Mouse (Mus musculus): ENCODE data around the gene Nanos1.

The Nanos1 gene

DNA sequence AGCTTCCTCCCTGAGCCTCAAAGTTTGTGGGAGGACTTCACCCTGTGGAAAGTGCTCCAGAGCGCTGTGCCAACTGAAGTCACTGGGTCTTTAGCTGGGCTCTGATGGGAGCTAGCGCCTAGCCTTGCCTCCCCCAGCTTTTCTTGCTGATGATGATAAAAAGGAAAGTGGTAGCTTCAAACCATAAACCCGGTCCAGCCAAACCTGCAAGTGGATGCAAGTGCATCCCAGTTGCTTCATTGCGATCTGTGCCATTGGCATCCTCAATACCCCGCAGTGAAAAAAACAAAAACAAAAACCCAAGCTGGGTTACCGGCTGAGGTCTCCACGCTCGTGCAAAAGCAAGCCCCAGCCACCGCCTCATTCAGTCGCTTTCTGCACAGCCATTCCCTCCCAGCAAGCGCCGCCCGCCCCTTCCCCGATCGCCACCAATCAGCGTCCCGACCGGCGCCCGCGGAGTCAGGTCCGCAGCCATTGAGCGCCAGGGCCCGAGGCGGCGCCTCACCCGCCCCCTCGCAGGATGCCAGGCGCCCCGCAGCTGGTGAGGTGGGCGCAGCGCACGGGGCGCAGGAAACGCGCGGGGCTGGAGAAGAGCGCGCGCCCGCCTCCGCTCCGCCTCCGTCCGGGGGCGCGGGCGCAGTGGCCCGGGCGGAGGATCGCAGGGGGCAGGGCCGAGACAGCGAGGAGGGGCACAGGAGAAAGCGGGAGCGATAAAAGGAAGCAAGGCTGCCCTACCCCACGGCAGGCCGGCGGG is at the start of gene Nanos1:
Nanos1 (plus strand) TSS at position 550 of the 754 bp plus-strand sequence.
- peak; percentile 90 for DNase-seq (ENCODE audit: low spot score)

DNA sequence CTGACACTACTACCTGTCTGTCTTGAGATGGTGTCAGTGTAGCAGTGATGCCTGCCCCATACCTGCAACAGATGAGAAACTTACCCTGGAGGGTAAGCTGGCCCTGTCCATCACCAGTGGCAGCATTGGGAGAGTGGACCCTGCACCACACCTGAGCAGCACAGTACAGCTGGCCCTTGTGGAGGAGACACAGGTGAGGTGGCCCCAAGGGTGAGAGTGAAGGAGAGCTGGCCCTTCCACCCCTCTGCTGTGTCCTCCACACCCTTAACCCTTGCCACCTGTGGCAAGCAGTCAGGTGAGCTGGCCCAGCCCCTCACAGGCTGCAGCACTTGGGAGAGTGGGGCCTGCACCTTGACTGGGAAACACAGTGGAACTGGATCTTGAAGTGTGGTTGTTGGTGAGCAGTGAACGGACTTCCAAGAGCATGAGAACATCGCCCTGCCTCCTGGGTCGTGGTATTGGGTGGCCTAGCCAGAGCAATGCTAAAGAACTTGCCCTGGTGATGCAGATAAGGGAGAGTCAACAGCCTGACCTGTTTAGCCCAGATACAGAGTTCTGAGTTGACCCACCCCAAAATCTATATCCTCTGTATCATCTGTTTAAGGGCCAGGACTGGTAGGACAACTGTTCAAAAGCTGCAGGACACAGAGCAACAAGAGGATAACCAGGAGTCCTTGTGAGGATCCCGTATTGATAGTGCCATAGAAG is 46.4 kb upstream of the Nanos1 start:
- no peak for DNase-seq (ENCODE audit: low spot score)

DNA sequence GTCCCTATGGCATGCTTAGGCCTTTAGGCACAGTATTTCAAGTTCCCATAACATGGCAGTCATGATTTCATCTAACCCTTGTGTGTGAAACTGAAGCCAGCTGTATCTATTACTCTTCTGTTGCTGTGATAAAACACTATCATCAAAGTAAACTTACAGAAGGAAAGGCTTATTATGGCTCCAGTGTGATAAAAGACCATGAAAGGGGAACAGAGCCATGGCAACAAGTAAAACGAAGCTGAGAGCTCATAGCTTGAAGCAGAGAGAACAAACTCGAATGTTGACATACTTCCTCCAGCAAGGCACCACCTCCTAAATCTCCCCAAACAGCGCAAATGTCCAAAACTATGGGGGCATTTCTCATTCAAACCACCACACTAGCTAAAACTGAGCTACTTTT is 45.6 kb upstream of the Nanos1 start:
- DNase-seq (ENCODE audit: low spot score), result no peak

DNA sequence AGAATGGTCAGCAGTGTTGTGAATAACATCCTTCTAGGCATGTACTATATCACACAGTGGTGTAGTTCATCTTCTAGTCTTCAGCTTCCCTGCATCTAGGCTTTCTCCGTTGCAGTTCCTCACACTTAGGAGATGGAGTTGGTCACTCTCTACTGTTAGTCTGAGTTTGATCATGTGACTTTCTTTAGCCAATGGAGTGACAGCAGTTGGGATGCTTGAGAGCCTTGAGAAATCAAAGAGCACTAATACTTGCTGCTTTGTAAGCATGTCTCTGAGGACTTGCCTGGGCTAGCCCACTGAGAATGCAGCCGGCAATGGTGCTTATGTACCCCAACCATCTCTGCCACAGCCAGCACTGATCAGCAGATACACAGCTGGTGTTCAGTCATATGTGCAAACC is 43.2 kb upstream of the Nanos1 start:
- DNase-seq (ENCODE audit: low spot score), result no peak

DNA sequence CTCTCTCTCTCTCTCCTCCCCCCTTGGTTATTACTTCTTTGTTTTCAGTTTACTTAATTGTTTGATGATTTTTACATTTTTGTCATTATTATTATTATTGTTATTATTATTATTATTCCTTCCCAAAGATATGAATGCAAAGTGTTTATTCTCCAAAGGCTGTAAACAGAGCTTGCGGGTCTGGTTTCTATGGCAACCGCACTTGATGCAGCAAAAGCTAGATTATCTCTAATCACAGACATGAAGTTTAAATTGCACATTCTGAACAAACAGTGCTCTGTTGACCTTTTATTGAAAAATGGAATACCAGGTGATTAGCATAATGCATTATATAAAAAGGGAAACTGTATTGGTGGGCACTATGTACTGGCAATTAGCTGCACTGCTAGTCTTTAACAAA is 39.4 kb upstream of the Nanos1 start:
- DNase-seq (ENCODE audit: low spot score), result no peak

DNA sequence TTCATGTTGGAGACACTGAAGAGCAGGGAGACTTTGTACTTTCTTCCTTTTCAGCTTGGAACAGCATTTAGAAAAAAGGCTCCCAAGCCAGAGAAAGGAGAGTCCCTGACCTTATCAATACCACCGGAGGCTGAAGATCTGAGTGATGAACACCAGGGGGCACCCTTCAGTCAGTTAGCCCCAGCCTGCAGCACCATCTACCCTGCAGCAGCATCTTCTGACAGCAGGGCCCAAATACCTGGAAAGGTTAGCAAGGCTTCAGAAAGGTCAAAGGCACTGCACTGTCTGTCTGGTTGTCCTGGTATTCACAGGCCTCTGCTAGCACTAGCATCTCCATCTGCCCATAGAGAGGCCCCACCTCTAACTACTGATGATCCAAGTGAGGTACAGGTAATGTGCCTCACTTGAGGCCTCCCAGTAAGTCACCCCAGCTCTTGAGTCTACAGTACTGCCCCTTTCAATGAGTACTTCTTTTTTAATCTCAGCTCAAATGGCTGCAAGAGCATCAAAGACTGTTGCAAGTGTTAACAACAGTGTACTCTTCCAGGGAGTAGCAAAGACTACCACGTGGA is 25.4 kb upstream of the Nanos1 start:
- DNase-seq (ENCODE audit: low spot score), result peak; percentile 15

DNA sequence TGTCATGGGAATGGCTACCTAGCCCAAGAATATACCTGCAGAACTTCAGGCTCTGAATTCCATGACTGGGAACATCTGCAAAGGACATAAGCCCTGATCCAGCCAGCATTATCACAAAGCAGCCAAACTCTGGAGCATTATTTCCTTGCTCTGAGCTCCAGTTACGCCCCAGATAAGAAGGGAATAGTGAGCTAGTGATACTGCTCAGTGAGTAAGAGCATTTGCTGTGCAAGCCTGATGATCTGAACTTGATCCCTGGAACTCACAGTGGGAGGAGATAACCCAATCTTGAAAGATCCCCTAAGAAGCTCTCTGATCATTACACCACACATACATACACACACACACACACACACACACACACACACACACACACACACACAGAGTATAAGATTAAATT is 24.5 kb upstream of the Nanos1 start:
- DNase-seq (ENCODE audit: low spot score), result no peak

DNA sequence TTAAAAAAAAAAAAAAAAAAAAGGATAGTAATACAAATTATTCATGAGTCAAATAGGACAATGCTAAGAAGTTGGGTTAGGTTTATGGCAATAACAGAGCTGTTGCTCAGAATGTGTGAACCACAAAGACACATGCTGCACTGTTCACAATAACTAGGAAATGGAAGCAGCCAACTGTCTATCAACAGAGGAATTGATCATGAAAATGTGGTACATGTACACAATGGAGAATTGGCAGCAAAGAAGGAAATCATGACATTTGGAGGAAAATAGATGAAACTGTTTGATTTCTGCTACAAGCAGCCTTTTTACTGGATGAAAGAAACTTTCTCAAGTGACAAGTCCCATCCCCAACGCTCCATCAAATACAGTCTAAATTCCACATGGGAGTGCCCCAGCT is 23.8 kb upstream of the Nanos1 start:
- DNase-seq (ENCODE audit: low spot score), result no peak

DNA sequence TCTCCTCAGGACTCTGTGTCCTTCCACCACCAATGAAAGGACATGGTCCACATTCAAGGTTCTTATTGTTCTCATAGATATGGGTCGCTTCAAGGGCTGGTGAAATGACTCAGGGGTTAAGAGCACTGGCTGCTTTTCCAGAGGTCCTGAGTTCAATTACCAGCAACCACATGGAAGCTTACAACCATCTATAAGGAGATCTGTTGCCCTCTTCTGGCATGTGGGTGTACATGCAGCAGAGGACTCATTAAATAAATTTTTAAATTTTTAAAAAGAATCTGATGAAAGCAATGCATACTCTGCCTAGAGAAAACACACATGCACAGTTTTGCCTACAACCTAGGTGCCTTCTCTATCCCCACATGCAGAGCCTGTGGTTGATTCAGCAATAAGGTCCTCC is 15.2 kb upstream of the Nanos1 start:
- DNase-seq (ENCODE audit: low spot score), result no peak

DNA sequence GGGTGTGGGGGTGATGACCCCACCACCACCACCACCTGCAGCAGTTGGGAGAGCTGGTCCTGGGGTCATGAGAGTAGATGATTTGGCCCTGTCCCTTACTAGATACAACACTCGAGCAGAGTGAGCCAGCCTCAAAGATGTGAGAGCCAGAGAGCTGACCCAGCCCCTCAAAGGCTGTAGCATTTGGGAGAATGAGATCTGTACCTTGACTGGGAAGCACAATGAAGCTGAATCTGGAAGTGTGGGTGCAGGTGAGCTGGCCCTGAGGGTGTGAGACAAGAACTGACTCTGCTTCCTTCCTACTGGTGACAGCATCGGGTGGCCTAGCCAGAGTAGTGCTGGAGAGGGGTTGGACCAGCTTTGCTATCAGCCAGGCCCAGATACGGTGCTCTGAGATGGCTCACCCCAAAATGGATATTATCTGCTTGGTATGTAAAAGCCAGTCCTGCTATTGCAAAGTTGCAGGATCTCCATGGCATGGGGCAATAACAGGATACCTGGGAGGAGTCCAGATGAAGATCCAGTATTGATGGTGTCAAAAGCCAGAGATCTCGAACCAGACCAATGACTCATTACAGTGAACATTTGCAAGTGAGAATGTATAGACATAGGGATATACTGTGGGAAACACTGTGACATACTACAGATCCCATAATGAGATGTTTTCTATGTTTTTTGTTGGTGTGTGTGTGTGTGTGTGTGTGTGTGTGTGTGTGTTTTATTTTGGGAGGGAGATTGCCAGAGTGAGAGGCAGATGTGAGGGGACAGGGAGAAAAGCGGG is 11.8 kb upstream of the Nanos1 start:
- DNase-seq (ENCODE audit: low spot score), result no peak

DNA sequence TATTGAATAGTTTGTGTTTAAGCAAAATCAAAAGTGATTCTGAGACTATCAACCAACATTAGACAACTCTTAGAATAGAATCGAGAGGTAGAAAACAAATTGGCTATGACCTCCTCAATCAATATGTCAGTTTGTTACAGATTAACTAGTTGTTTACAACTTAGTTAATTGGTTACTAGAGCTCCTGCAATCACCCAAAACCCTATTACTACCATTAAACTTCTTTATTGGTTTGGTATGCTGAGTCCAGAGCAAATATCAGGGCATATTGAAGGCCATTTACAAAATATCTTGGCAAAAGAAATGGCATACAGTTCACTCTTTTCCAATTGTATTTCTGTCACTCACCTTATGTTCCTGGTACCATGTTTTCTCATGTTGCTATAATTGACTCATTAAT is 8.0 kb upstream of the Nanos1 start:
- DNase-seq (ENCODE audit: low spot score), result no peak

DNA sequence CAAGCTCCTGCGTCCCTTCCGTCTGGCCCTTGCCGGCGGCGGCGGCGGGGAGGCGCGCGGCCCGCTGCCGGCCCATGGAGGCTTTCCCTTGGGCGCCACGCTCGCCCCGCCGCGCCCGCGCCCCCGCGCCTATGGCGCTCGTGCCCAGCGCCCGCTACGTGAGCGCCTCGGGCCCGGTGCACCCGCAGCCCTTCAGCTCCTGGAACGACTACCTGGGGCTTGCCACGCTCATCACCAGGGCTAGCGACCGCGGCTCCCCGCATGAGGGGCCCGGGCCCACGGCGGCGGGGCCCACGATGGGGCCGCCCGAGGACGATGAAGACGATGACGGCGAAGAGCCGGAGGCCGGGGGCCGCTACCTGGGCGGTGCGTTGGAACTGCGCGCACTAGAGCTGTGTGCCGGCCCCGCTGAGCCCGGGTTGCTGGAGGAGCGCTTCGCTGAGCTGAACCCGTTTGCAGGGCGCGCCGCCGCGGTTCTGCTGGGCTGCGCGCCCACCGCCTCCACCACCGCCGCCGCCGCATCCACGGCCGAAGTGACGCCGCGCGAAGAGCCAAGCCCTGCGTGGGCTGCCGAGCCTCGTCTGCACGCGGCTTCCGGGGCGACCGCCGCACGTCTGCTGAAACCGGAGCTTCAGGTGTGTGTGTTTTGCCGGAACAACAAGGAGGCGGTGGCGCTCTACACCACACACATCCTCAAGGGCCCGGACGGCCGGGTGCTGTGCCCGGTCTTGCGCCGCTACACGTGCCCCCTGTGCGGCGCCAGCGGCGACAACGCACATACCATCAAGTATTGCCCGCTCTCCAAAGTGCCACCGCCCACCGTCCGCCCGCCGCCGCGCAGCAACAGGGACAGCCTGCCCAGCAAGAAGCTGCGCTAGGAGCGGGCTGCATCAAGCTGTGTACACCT is 658 bp downstream of the Nanos1 start:
- peak; percentile 39 for DNase-seq (ENCODE audit: low spot score)

DNA sequence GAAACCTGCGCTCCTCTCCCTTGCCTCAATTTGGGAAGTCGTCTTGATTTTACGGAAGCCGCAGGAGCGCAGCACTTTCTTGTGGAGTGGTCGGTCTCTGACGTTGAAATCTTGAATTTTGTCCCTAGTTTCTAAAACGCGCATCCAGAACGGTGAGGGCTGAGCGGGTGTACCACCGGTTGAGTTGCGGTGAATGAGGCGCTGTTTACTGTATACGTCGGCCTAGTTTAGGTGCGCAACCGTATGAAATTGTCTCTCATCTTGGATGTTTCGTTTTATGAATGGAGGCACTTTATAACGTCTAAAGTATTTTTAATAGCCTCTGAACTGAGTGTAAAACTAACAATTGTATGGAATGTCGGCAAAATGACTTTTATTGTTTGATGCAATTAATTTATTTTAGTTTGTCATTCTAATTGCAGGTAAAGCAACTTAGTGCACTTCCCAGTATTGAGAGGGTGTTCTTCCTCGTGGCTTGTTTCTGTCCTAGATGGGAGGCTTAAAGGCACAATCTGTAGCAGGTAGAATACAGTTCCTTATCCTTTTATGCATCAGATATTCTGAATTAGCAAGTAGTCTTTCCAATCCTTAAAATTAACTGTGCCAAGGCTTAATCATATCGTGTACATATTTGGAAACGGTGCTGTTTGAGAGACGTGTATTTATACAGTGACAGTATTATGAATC is 1.5 kb downstream of the Nanos1 start:
- DNase-seq (ENCODE audit: low spot score), result no peak

DNA sequence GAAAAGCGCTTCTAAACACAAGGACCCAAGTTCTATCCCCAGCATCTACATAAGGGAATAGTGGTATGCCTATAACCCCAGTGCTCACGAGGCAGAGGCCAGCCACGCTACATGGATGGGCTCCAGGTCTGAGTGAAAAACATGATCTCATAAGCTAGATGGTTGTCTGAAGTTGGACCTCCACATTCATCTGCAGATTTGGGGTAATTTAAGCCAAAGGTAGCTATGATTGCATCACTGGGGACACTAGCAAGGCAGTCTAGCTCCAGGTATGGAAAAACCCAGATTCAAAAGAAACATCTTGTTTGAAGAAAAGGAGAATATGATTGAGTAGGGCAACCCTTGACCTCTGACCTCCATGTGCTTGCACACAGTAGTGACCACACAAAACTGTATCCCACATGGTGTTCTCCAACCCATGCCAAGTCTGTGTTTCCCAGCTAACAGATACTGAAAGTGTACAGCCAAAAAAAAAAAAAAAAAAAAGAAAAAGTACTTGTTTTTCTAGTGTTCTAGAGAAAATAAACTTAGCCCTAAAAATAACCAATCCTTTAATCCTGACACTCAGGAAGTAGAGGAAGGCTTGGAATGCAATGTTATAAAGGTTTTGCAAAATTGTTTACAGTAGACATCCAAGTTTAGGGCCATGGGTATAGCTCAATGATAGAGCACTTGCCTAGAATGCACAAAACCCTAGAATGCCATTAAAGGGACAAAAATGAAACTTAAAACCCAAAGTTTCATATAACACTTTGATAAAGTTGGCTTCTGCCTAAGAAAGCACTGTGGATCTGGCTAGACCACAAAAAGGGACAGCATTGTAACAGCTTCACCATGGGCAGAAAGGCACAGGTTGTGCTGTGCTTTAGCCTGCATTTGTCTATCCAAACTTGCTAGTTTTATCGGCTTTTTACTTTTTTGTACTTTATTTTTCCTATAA is 3.4 kb downstream of the Nanos1 start:
- DNase-seq (ENCODE audit: low spot score), result no peak

DNA sequence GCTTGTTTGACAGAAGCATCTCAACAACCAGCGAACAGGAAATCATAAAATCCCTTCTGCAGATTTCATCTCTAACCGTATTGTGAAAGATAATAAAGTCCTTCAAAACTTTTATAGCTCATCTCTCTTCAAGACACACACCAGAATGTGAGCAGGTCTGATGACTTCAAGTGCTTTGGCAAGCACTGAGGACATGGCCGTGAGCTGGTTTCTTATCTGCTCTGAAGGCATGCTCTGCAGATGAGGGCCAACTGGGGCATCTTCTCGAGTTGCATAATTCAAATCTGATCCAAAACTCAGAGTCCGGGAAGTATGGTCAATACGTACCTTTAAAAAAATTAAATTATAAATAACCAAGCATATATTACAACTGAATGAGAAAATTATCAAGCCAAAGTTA is 17.6 kb downstream of the Nanos1 start:
- DNase-seq (ENCODE audit: low spot score), result no peak

DNA sequence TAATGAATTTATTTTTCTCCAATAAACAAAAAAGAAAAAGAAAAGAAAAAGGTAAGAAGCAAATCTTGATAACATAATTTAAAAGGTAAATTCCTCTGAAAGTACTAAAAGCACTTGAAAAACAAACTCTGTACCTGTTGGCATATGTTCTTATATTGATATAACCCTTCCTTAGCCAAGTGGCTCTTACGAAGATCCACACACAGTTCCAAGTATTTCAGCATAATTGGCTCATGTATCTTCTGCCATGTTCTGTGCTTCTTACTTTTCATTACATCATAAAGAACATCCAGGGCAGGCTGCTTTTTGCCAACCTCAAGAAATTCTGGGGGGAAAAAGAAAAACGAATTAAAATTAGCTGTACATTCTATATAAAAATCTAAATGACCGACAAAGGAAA is 26.2 kb downstream of the Nanos1 start:
- no peak for DNase-seq (ENCODE audit: low spot score)

DNA sequence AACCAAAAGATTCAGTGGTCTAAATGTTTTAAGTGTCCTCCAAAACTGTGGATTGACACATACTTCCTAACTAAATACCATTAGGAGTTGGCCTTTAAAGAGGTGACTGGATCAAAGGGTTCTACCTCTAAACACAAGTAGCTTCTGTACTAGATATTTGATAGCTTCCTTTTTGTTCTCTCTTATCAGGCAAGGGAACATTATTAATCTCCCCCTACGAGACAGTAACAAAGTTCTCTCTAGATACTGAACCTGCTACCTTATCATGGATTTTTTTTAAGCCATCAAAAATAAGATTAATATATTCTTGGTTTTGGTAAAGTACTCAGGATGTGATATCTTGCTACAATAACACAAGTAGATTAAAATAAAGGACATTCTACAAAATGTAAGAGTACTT is 28.9 kb downstream of the Nanos1 start:
- DNase-seq (ENCODE audit: low spot score), result no peak

DNA sequence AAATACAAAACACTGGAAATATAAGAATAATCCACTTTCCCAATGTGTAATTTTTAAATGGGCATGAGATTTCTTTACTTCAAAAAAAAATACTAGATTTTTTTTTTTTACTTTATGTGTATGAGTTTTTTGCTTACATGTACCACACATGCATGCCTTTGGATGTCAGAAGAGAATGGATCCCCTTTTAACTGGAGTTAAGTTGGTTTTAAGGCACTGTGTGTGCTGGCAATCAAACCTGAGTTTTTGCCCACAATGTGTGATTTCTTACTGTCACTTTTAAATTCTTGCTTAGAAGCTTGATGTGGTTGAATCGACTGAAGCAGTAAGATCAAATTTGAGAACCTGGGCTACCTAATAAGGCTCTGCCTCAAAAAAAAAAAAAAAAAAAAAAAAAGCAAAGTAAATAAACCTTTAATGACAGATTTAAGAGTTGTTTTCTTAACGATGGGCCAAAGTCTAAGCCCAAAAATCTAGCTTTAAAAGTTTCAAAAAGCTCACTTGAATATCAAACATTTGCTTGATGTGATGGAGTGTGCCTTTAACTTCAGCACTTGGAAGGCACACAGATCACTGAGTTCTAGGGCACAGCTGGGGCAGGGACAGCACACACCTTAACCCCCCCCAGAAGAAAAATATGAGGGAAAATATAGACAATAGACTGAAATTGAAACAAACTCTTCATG is 31.8 kb downstream of the Nanos1 start:
- no peak for DNase-seq (ENCODE audit: low spot score)
